Mouse (Mus musculus) liver, embryonic 16.5 days (tissue): ENCODE measurements around the gene Pik3r1. TPM values are rescaled to one million over a fixed set of nuclear protein-coding genes. Genes with fewer than 3 reads are reported as not detected.
A peak's percentile ranks its signal among the peaks of the same experiment; 100 is the strongest.

Experiments used
- ATAC-seq: fragments of 200-750 bp; cut with Nextera tagmentation; 2 replicates; pipeline ENCODE4 v1.8.0; 2017; ENCODE audit warnings: low read depth, mild to moderate bottlenecking, moderate number of reproducible peaks, moderate library complexity
- H3K27ac ChIP-seq: fragments of 300-500 bp; sonication (generic); 2 replicates; pipeline ENCODE4 v1.5.1; 2014; ENCODE audit warnings: mild to moderate bottlenecking, low read length
- H3K27me3 ChIP-seq: fragments of 300-500 bp; sonication (generic); 2 replicates; pipeline ENCODE4 v1.6.1; 2014; ENCODE audit warnings: low read depth, low read length, mixed read lengths; ENCODE audit not compliant: control insufficient read depth, insufficient read depth
- H3K36me3 ChIP-seq: fragments of 300-500 bp; sonication (generic); 2 replicates; pipeline ENCODE4 v1.6.1; 2014; ENCODE audit warnings: mild to moderate bottlenecking; ENCODE audit not compliant: control insufficient read depth, insufficient read depth
- H3K4me1 ChIP-seq: fragments of 300-500 bp; sonication (generic); 2 replicates; pipeline ENCODE4 v1.6.1; 2014; ENCODE audit warnings: low read depth, low read length, mixed read lengths; ENCODE audit not compliant: control insufficient read depth
- H3K4me2 ChIP-seq: fragments of 300-500 bp; sonication (generic); 2 replicates; pipeline ENCODE4 v1.6.1; 2014; ENCODE audit warnings: low read depth, low read length, mixed read lengths
- H3K4me3 ChIP-seq: fragments of 300-500 bp; sonication (generic); 2 replicates; pipeline ENCODE4 v1.5.1; 2014; ENCODE audit warnings: low read depth, mild to moderate bottlenecking, low read length
- H3K9ac ChIP-seq: fragments of 300-500 bp; sonication (generic); 2 replicates; pipeline ENCODE4 v1.6.1; 2014; ENCODE audit warnings: low read depth, low read length
- H3K9me3 ChIP-seq: fragments of 300-500 bp; sonication (generic); replicated peaks from 2 replicates; pipeline ENCODE4 v1.6.1; 2016; ENCODE audit warnings: low read length; ENCODE audit not compliant: control insufficient read depth
- WGBS: fragments of 180-500 bp; shearing (Covaris S2); extraction: QIAGEN DNeasy Blood & Tissue Kit; methylation state at CpG from one replicate; pipeline ENCODE4 v1.1.7; 2014; ENCODE audit not compliant: insufficient replicate concordance; 5-methylcytosine and 5-hydroxymethylcytosine counted together
- polyA plus RNA-seq: library from polyadenylated mRNA; unstranded; fragments of >200 nt; fragmentation: Nextera tagmentation; extraction: Ambion mirVana; gene quantifications from 2 replicates; pipeline ENCODE4 v1.2.1, GENCODE M21; 2015

The Pik3r1 gene
- polyA plus RNA-seq, 1 experiment from 2014 or later, result 18.6 TPM

- Histone ChIP-seq H3K36me3 (peaks cover 5% of the 10 kb centered on the region), H3K27ac (peak overlapping the region; percentile 46; the same call in 1 of the 2 replicates), H3K27me3 (no peaks in the 10 kb centered on the region), H3K4me2 (peak overlapping the region; percentile 50), H3K4me1 (peaks cover 70% of the 10 kb centered on the region), H3K9ac (no peak overlapping the region; the same call in 1 of the 2 replicates), H3K4me3 (no peak overlapping the region), H3K9me3 (no peaks in the 10 kb centered on the region)
- 41% methylated on average over 5 of the region's 5 CpGs for WGBS
- no peak for ATAC-seq
These were observed 6.4 kb downstream of the Pik3r1 start for GRCm38 (mm10) chr13:101761617-101762016.

GRCm38 (mm10) chr13:101760953-101761352, 7.1 kb downstream of the Pik3r1 start:
- Histone ChIP-seq H3K4me3 (peak overlapping the region; percentile 14; the same call in 1 of the 2 replicates), H3K4me2 (peak overlapping the region; percentile 50), H3K4me1 (peaks cover 63% of the 10 kb centered on the region), H3K27ac (peak overlapping the region; percentile 46; the same call in 1 of the 2 replicates), H3K36me3 (peaks cover 9% of the 10 kb centered on the region), H3K9ac (peak overlapping the region; percentile 27; the same call in 1 of the 2 replicates), H3K9me3 (no peaks in the 10 kb centered on the region), H3K27me3 (no peaks in the 10 kb centered on the region)
- WGBS, result 32% methylated on average over 3 of the region's 3 CpGs
- peak; percentile 74 for ATAC-seq

GRCm38 (mm10) chr13:101760001-101760687, 7.9 kb downstream of the Pik3r1 start:
- H3K9ac ChIP-seq, result no peak overlapping the region
- no peaks in the 10 kb centered on the region for H3K9me3 ChIP-seq
- ATAC-seq, result no peak
- no peak overlapping the region for H3K4me3 ChIP-seq
- peaks cover 11% of the 10 kb centered on the region for H3K36me3 ChIP-seq
- no peaks in the 10 kb centered on the region for H3K27me3 ChIP-seq
- H3K4me1 ChIP-seq, result peaks cover 57% of the 10 kb centered on the region
- H3K4me2 ChIP-seq, result no peak overlapping the region
- 26% methylated on average over 8 of the region's 8 CpGs for WGBS
- H3K27ac ChIP-seq, result no peak overlapping the region

- Histone ChIP-seq H3K27me3 (no peaks in the 10 kb centered on the region), H3K27ac (0 out of 2 replicates have a peak overlapping the region, but pooled peaks have one; percentile 21), H3K36me3 (peaks cover 11% of the 10 kb centered on the region), H3K4me2 (no peak overlapping the region; the same call in 1 of the 2 replicates), H3K4me3 (no peak overlapping the region), H3K9me3 (no peaks in the 10 kb centered on the region), H3K4me1 (peaks cover 54% of the 10 kb centered on the region), H3K9ac (no peak overlapping the region)
- ATAC-seq, result no peak
- WGBS, result 18% methylated on average over 3 of the region's 3 CpGs
These were observed 8.6 kb downstream of the Pik3r1 start for GRCm38 (mm10) chr13:101759281-101759871.

GRCm38 (mm10) chr13:101757801-101758422, 10.1 kb downstream of the Pik3r1 start:
- no peak overlapping the region for H3K4me2 ChIP-seq
- ATAC-seq, result no peak
- 61% methylated on average over 22 of the region's 22 CpGs for WGBS
- H3K4me1 ChIP-seq, result peaks cover 54% of the 10 kb centered on the region
- no peaks in the 10 kb centered on the region for H3K27me3 ChIP-seq
- peaks cover 11% of the 10 kb centered on the region for H3K36me3 ChIP-seq
- no peaks in the 10 kb centered on the region for H3K9me3 ChIP-seq
- H3K4me3 ChIP-seq, result no peak overlapping the region
- no peak overlapping the region for H3K9ac ChIP-seq
- no peak overlapping the region for H3K27ac ChIP-seq

GRCm38 (mm10) chr13:101755228-101755627, 12.8 kb downstream of the Pik3r1 start:
- ATAC-seq, result no peak
- no peaks in the 10 kb centered on the region for H3K9me3 ChIP-seq
- H3K36me3 ChIP-seq, result peaks cover 11% of the 10 kb centered on the region
- 66% methylated on average over 2 of the region's 2 CpGs for WGBS
- no peak overlapping the region for H3K9ac ChIP-seq
- H3K27me3 ChIP-seq, result no peaks in the 10 kb centered on the region
- H3K27ac ChIP-seq, result no peak overlapping the region
- H3K4me1 ChIP-seq, result peaks cover 29% of the 10 kb centered on the region
- no peak overlapping the region for H3K4me3 ChIP-seq
- H3K4me2 ChIP-seq, result no peak overlapping the region

GRCm38 (mm10) chr13:101753639-101754038, 14.4 kb downstream of the Pik3r1 start:
- Histone ChIP-seq H3K4me2 (no peak overlapping the region), H3K36me3 (peaks cover 11% of the 10 kb centered on the region), H3K9ac (no peak overlapping the region), H3K9me3 (no peaks in the 10 kb centered on the region), H3K4me3 (no peak overlapping the region), H3K4me1 (peaks cover 17% of the 10 kb centered on the region), H3K27ac (no peak overlapping the region), H3K27me3 (no peaks in the 10 kb centered on the region)
- WGBS, result 51% methylated on average over 6 of the region's 6 CpGs
- ATAC-seq, result peak; percentile 66

- no peak for ATAC-seq
- Histone ChIP-seq H3K4me1 (peaks cover 11% of the 10 kb centered on the region), H3K4me2 (no peak overlapping the region), H3K27me3 (no peaks in the 10 kb centered on the region), H3K9ac (no peak overlapping the region), H3K4me3 (no peak overlapping the region), H3K36me3 (peaks cover 8% of the 10 kb centered on the region; the same call in 1 of the 2 replicates), H3K27ac (no peak overlapping the region), H3K9me3 (no peaks in the 10 kb centered on the region)
- WGBS, result 61% methylated on average over 4 of the region's 4 CpGs
These were observed 16.2 kb downstream of the Pik3r1 start for GRCm38 (mm10) chr13:101751816-101752215.
